Mouse (Mus musculus) myocyte (in vitro differentiated cells): ENCODE results near the gene Col16a1. TPM values are rescaled to one million over a fixed set of nuclear protein-coding genes. Genes with fewer than 3 reads are reported as not detected.

Experiments used
- H3K27me3 ChIP-seq: one replicate; pipeline ENCODE4 v1.6.1; 2011; ENCODE audit not compliant: control insufficient read depth, insufficient read depth, insufficient read length
- H3K36me3 ChIP-seq: one replicate; pipeline ENCODE4 v1.6.1; 2011; ENCODE audit not compliant: control insufficient read depth, insufficient read depth
- H3K4me2 ChIP-seq: one replicate; pipeline ENCODE4 v1.6.1; 2011; ENCODE audit warnings: low read depth, control low read depth
- H3K4me3 ChIP-seq: one replicate; pipeline ENCODE4 v1.5.1; 2011; ENCODE audit warnings: mild to moderate bottlenecking, control low read depth, moderate library complexity
- H3K79me2 ChIP-seq: one replicate; pipeline ENCODE4 v1.6.1; 2011; ENCODE audit not compliant: control insufficient read depth, insufficient read depth
- H3ac ChIP-seq: one replicate; pipeline ENCODE4 v1.6.1; 2011; ENCODE audit not compliant: control insufficient read depth, insufficient read length
- CEBPB ChIP-seq: IDR thresholded peaks from 2 replicates; pipeline ENCODE4 v1.6.1; 2011; ENCODE audit warnings: mild to moderate bottlenecking, moderate library complexity; ENCODE audit not compliant: poor library complexity, insufficient read depth, severe bottlenecking
- E2F4 ChIP-seq: IDR thresholded peaks from one replicate; pipeline ENCODE4 v1.6.1; 2011; ENCODE audit warnings: mild to moderate bottlenecking, control low read depth, moderate library complexity; ENCODE audit not compliant: insufficient read depth
- MAX ChIP-seq: IDR thresholded peaks from one replicate; pipeline ENCODE4 v1.6.1; 2011; ENCODE audit warnings: low read depth, mild to moderate bottlenecking, control low read depth
- MYOD1 ChIP-seq, 3 experiments: IDR thresholded peaks; one replicate each; pipeline ENCODE4 v1.6.1; 2011; ENCODE audit warnings: control low read depth in 2 of 3, low read depth in 2 of 3, mild to moderate bottlenecking in 2 of 3, moderate library complexity in 1 of 3; ENCODE audit not compliant: insufficient read length in 2 of 3, control insufficient read depth in 1 of 3
- MYOG ChIP-seq, 3 experiments: IDR thresholded peaks; one replicate each; pipeline ENCODE4 v1.6.1; 2011; ENCODE audit warnings: control low read depth in 2 of 3, low read depth in 2 of 3, mild to moderate bottlenecking in 2 of 3; ENCODE audit not compliant: insufficient read length in 2 of 3, control insufficient read depth in 1 of 3, insufficient read depth in 1 of 3
- POLR2A ChIP-seq: IDR thresholded peaks from one replicate; pipeline ENCODE4 v1.6.1; 2011; ENCODE audit warnings: low read depth, mild to moderate bottlenecking, control low read depth, moderate library complexity; ENCODE audit not compliant: insufficient read length
- POLR2AphosphoS2 ChIP-seq: IDR thresholded peaks from one replicate; pipeline ENCODE4 v1.6.1; 2011; ENCODE audit warnings: low read depth, control low read depth; ENCODE audit not compliant: insufficient read length
- REST ChIP-seq: IDR thresholded peaks from one replicate; pipeline ENCODE4 v1.6.1; 2011; ENCODE audit warnings: mild to moderate bottlenecking, control low read depth, moderate library complexity; ENCODE audit not compliant: insufficient read depth, insufficient read length
- SRF ChIP-seq: IDR thresholded peaks from one replicate; pipeline ENCODE4 v1.6.1; 2011; ENCODE audit warnings: low read depth; ENCODE audit not compliant: control insufficient read depth, insufficient read length
- TCF12 ChIP-seq: IDR thresholded peaks from one replicate; pipeline ENCODE4 v1.6.1; 2011; ENCODE audit warnings: mild to moderate bottlenecking, control low read depth; ENCODE audit not compliant: poor library complexity, insufficient read depth, severe bottlenecking
- TCF3 ChIP-seq: IDR thresholded peaks from one replicate; pipeline ENCODE4 v1.6.1; 2011; ENCODE audit warnings: low read depth, control low read depth; ENCODE audit not compliant: insufficient read length
- USF1 ChIP-seq: IDR thresholded peaks from one replicate; pipeline ENCODE4 v1.6.1; 2011; ENCODE audit warnings: low read depth, mild to moderate bottlenecking, control low read depth, moderate library complexity
- polyA plus RNA-seq: library from polyadenylated mRNA; unstranded; fragments of >200 nt; fragmentation: generic; extraction: Trizol; gene quantifications from one replicate; pipeline ENCODE4 v1.2.1, GENCODE M21; 2012; ENCODE audit warnings: missing spikeins

Gene Col16a1
- polyA plus RNA-seq, 1 experiment, result 13.9 TPM

DNA sequence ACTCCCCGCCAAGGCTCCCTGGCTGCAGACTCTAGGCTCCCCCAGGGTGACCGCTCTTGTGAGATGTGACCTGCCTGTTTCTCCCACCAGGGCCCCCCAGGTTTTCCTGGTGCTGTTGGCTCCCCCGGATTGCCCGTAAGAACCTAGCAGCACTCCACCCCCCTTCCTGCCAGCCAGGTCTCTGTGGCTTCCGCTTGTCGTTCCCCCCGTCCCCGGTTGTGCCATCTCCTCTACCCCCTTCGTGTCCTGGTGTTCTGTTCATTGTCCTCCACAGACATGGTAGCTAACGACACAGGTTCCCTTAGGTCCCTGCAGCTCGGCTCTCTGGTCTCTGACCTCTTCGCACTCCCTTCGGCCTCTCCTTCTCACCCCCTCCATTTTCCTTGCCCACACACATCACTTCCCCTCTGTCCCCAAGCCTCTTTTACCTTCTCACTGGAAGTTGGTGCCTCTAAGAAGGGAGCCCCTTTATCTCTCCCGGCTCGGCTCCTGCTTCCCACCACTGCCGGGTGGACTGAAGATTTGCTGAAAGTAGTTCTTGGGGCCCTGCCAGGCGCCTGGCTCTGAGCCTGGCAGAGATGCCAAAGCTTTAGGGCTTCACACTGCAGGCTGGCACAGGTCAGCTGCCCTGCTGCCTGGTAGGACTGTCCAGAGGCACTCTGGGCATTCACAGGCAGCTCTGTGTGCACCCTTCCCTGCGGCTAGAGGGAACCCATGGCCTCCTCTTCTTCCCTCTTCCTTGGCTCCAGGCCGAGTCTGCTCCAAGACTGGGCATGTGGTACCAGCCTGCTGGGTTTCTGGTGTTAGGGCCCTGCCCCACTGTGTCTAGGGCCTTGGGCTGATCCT, 33.9 kb downstream of the Col16a1 start:
- no peak overlapping the region for H3K4me2 ChIP-seq
- no peaks in the 10 kb centered on the region for H3K79me2 ChIP-seq
- TF ChIP-seq MAX, result no peak
- no peak for TF ChIP-seq TCF12
- no peak for TF ChIP-seq POLR2A
- TF ChIP-seq CEBPB, result no peak
- peak in 1 of 3 experiments; percentile 9 for TF ChIP-seq MYOG (IDR thresholded peaks at IDR 0.05; ENCODE audit: control insufficient read depth in 1 of 3, insufficient read depth in 1 of 3, insufficient read length in 2 of 3, low read depth in 2 of 3)
- no peak for TF ChIP-seq E2F4
- no peak for TF ChIP-seq USF1
- H3K27me3 ChIP-seq, result no peaks in the 10 kb centered on the region
- no peak overlapping the region for H3K4me3 ChIP-seq
- H3ac ChIP-seq, result no peak overlapping the region
- no peaks in the 10 kb centered on the region for H3K36me3 ChIP-seq

DNA sequence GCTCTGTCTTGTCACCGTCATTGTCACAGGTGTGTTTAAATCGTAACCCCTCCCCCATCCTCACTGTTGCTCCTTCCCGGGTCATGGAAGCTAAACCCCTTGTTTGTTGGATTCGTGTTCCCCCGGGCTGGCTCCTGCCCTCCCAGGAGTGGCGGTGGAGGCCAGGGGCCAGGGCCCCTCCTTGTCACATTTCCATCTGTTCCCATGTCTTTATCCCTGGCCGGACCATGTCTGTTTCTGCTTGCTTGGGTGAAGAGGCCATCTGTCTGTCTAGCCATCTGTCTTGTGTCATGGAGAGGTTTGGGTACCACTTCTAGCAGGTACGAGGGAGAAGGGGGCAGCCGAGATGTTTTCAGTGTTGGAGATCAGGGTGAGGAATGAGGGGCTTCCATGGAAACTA, 34.6 kb downstream of the Col16a1 start:
- Histone ChIP-seq H3K4me2 (no peak overlapping the region), H3K4me3 (no peak overlapping the region), H3ac (no peak overlapping the region), H3K79me2 (no peaks in the 10 kb centered on the region), H3K36me3 (no peaks in the 10 kb centered on the region), H3K27me3 (no peaks in the 10 kb centered on the region)
- TF ChIP-seq USF1 (no peak), E2F4 (no peak), MYOD1 (IDR thresholded peaks at IDR 0.05; ENCODE audit: control insufficient read depth in 1 of 3, insufficient read length in 2 of 3, low read depth in 2 of 3) (no peak), REST (no peak), MYOG (IDR thresholded peaks at IDR 0.05; ENCODE audit: control insufficient read depth in 1 of 3, insufficient read depth in 1 of 3, insufficient read length in 2 of 3, low read depth in 2 of 3) (no peak), MAX (no peak), CEBPB (no peak), TCF12 (no peak), POLR2A (no peak), POLR2AphosphoS2 (no peak), SRF (no peak), TCF3 (no peak)

DNA sequence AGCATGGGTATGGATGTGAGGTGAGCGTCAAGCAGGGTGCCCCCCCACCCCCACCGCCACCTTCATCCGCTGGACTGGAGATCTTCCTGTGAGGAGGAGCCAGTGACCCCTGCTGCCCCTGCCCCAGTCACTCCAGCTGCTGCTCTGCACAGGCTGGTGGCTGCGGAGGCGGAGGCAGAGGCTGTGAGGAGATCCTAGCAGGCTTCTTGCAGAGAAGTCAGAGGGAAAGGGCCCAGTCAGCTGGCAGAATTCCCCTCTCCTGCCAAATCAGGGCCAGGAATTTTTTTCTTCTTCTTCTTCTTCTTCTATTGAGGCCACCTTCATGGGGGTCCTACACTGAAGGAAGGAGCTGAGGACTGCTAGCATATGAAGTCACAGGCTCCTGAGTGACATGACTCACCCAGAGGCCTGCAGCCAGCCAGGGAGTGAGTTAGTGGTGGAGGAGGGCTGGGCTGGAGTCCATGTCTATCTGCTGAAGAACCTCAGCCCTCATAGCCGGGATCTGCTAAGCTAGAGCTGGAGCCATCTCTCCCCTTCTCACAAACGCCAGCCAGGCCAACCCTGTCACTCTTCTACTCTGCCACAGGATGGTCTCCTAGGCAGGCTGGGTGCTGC, 36.8 kb downstream of the Col16a1 start:
- Histone ChIP-seq H3K4me3 (no peak overlapping the region), H3K4me2 (no peak overlapping the region), H3K36me3 (no peaks in the 10 kb centered on the region), H3K79me2 (no peaks in the 10 kb centered on the region), H3K27me3 (no peaks in the 10 kb centered on the region), H3ac (no peak overlapping the region)
- TF ChIP-seq MAX (no peak), CEBPB (no peak), REST (no peak), MYOD1 (IDR thresholded peaks at IDR 0.05; ENCODE audit: control insufficient read depth in 1 of 3, insufficient read length in 2 of 3, low read depth in 2 of 3) (peak in 1 of 3 experiments; percentile 16)

DNA sequence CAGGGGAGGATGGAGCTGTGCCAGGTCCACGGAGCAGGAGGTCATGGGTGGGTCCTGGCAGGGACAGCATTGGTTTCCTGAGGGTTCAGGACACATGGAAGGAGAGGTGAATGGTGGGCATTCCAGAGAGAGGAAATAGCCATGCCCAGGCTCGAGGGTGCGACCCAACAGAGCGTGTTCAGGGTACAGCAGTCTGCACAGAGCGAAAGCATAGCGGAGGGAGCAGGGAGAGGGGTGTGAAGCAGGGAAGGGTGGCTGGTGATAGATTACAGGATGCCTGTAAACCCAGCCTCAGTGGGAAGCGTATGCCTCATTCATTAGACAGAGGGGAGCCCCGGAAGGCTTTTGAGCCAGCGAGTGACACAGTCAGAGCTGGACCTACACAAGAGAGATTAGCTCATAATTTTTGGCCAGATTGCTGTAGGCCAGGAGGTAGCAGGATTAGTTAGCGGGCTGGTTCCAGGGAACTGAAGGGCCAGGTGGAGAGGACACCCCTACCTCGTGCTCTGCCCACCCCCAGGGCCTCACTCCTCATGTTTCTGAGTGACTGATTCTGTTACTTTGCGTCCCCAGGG, 37.7 kb downstream of the Col16a1 start:
- TF ChIP-seq TCF12 (no peak), E2F4 (no peak), USF1 (no peak), POLR2AphosphoS2 (no peak), TCF3 (no peak), MYOD1 (IDR thresholded peaks at IDR 0.05; ENCODE audit: control insufficient read depth in 1 of 3, insufficient read length in 2 of 3, low read depth in 2 of 3) (no peak), SRF (no peak), MYOG (IDR thresholded peaks at IDR 0.05; ENCODE audit: control insufficient read depth in 1 of 3, insufficient read depth in 1 of 3, insufficient read length in 2 of 3, low read depth in 2 of 3) (no peak), REST (no peak), POLR2A (no peak), MAX (no peak), CEBPB (no peak)
- no peak overlapping the region for H3ac ChIP-seq
- H3K4me3 ChIP-seq, result no peak overlapping the region
- no peaks in the 10 kb centered on the region for H3K36me3 ChIP-seq
- H3K4me2 ChIP-seq, result no peak overlapping the region
- no peaks in the 10 kb centered on the region for H3K27me3 ChIP-seq
- no peaks in the 10 kb centered on the region for H3K79me2 ChIP-seq
